Mouse (Mus musculus) C3H10T1/2 (cell line): ENCODE results near the gene Arxes2. TPM values are rescaled to one million over a fixed set of nuclear protein-coding genes. Genes with fewer than 3 reads are reported as not detected.

ENCODE experiments used
- polyA plus RNA-seq, 2 experiments: library from polyadenylated mRNA; unstranded; fragments of >200 nt; fragmentation: generic; extraction: Trizol; gene quantifications; one replicate each; pipeline ENCODE4 v1.2.1; 2012; ENCODE audit warnings: missing spikeins in 2 of 2

The Arxes2 gene
- under 1 TPM; 0.06 to 0.27 TPM for polyA plus RNA-seq

GRCm38 (mm10) chrX:135993664-135994119 is at the start of gene Arxes2:
Gene Arxes2, plus strand, starts transcription at chrX:135993824.

DNA sequence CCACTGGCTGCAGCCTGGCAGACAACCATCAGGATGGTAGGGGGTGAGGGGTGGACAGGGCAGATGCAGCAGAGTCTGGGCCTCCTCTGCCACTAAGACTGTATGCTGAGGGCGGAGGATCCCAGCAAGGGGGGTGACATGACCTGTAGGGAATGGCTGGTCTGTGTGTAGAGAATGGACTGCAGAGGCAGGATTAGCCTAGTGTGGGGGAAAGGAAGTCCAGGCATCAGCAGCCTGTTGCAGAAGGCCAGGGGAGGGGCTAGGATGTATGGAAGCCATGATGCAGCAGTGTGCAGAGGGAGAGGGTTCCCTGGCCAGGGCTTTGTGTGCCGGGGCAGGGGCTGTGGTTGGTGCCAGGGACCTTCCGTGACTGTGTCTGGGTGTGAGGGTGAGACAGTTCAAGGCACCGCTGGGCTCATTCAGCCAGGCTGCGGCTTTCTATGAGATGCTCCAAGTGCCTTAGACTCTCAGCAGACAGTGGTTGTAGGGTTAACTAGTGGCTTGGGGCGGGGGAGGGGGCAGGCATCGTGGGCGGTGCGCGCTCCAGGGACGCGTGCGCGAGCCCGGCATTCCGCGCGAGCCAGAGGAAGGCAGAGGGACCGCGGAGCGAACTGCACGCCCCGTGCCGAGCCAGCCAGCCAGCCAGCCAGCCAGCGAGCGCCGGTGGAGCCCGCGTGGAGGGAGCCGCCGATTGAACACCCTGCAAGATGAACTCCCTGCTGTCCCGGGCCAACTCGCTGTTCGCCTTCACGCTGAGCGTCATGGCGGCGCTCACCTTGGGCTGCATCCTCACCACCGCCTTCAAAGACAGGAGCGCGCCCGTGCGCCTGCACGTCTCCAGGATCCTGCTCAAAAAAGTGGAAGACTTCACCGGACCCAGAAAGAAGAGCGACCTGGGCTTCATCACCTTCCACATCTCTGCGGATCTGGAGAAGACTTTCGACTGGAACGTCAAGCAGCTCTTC is 39.5 kb downstream of the Arxes2 start, which contains the start of gene Arxes1:
Gene Arxes1 (plus strand): TSS at position 569 of the 965 bp plus-strand sequence.

Other genes with a start within 250 kb of the Arxes2 start
- under 1 TPM; 0.04 to 0.72 TPM for gene Bhlhb9, start 196.2 kb upstream of the Arxes2 start, polyA plus RNA-seq
- under 1 TPM in 1 of 2 experiments, not detected in 1; 0.01 TPM for gene Gprasp2, start 154.8 kb upstream of the Arxes2 start, polyA plus RNA-seq
- not detected for gene Arxes1, start 39.5 kb downstream of the Arxes2 start, polyA plus RNA-seq
- under 1 TPM in 1 of 2 experiments, not detected in 1; 0.02 TPM for gene Bex2, start 74.4 kb downstream of the Arxes2 start, polyA plus RNA-seq
- under 1 TPM; 0.05 to 0.54 TPM for gene Nxf3, start 91.4 kb downstream of the Arxes2 start, polyA plus RNA-seq
- not detected for gene Bex4, start 145.2 kb downstream of the Arxes2 start, polyA plus RNA-seq
- 10 to 100 TPM; 23.0 to 36.2 TPM for gene Tceal8, start 178.5 kb downstream of the Arxes2 start, polyA plus RNA-seq
- not detected for gene Tceal5, start 210.1 kb downstream of the Arxes2 start, polyA plus RNA-seq
- not detected for gene Tceal7, start 221.0 kb downstream of the Arxes2 start, polyA plus RNA-seq
- gene Bex1, start 221.7 kb downstream of the Arxes2 start, polyA plus RNA-seq = under 1 TPM in 1 of 2 experiments, not detected in 1; 0.06 TPM